Mouse (Mus musculus): ENCODE data around the gene Nrg3.

- no peak for TF ChIP-seq CTCF (IDR thresholded peaks at IDR 0.05; ENCODE audit: extremely low read depth, insufficient read depth, insufficient read length, insufficient replicate concordance)
- no peak for TF ChIP-seq POLR2A (IDR thresholded peaks at IDR 0.05; ENCODE audit: low read depth, low read length)
Observed at GRCm38 (mm10) chr14:38637070-38637469, 835.8 kb downstream of the Nrg3 start.

Data from spleen, adult 2 months (tissue).